Mouse (Mus musculus): ENCODE measurements around the gene P2ry14. TPM values are rescaled to one million over a fixed set of nuclear protein-coding genes. Genes with fewer than 3 reads are reported as not detected.
"Not testable (repeated sequence)": the region's sequence is repeated elsewhere in the genome, so short reads cannot be mapped to it uniquely, and the experiment has no call there.

The P2ry14 gene
- polyA plus RNA-seq, 1 experiment from 2014 or later = 8.6 TPM

DNA sequence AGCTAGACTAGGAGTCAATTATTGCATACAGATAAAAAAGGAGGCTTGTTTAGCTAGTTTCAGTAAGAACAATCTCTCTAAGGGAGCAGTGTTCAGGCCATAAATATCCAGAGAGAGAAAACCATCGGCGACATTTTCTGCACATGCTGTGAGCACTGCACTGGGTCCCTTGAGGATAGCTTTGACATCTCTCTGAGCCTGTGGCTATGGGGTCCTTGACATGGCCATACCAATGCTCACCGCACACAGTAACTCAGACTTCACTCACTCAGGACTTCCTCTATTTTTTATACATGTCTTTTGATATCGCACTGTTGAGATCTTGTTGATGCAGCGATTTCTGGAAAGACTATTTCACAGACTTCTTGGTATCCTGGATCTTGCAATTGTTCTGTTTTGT is 3.6 kb upstream of the P2ry14 start:
- H3K9me3 ChIP-seq (ENCODE audit: control insufficient read depth, low read length) = no peaks in the 10 kb centered on the region
- no peak overlapping the region for H3K9ac ChIP-seq (ENCODE audit: low read length)
- no peaks in the 10 kb centered on the region for H3K27me3 ChIP-seq (replicated peaks; ENCODE audit: control insufficient read depth, insufficient read depth, low read length)
- WGBS = 79% methylated on average over 5 of the region's 5 CpGs
- H3K36me3 ChIP-seq (ENCODE audit: control insufficient read depth, insufficient read depth, low read length) = no peaks in the 10 kb centered on the region
- no peak for DNase-seq (ENCODE audit: low spot score)
- no peaks in the 10 kb centered on the region for H3K4me1 ChIP-seq (replicated peaks; ENCODE audit: control insufficient read depth, insufficient read depth, low read length)
- H3K4me2 ChIP-seq (ENCODE audit: low read length) = no peak overlapping the region
- ATAC-seq (replicated peaks; ENCODE audit: low FRiP score, low TSS enrichment, low read depth) = no peak
- no peak overlapping the region for H3K27ac ChIP-seq (ENCODE audit: low read depth)
- H3K4me3 ChIP-seq (ENCODE audit: low read depth, low read length) = no peak overlapping the region

DNA sequence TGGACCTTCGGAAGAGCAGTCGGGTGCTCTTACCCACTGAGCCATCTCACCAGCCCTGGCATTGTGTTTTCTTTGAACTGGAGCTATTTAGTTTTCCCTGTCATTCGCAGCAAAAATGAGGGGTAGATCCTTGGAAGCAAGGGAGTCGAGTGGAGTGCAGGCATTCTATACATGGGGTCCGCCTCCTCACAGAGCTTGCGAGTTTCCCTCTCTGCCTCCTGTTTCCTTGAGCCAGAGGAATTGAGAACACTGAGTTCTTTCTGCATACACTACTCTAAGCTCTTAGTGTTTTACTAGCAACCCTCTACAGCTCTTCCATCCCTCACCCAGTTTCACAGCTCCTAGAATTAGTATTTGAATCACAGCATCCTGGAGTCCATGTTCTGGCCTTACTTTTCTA is 2.0 kb upstream of the P2ry14 start:
- Histone ChIP-seq H3K4me3 (ENCODE audit: low read depth, low read length) (no peak overlapping the region), H3K27me3 (replicated peaks; ENCODE audit: control insufficient read depth, insufficient read depth, low read length) (no peaks in the 10 kb centered on the region), H3K9me3 (ENCODE audit: control insufficient read depth, low read length) (no peaks in the 10 kb centered on the region), H3K4me1 (replicated peaks; ENCODE audit: control insufficient read depth, insufficient read depth, low read length) (no peaks in the 10 kb centered on the region), H3K4me2 (ENCODE audit: low read length) (no peak overlapping the region), H3K36me3 (ENCODE audit: control insufficient read depth, insufficient read depth, low read length) (no peaks in the 10 kb centered on the region), H3K27ac (ENCODE audit: low read depth) (no peak overlapping the region), H3K9ac (ENCODE audit: low read length) (no peak overlapping the region)
- no peak for ATAC-seq (replicated peaks; ENCODE audit: low FRiP score, low TSS enrichment, low read depth)
- no peak for DNase-seq (ENCODE audit: low spot score)
- 91% methylated on average over 6 of the region's 6 CpGs for WGBS

DNA sequence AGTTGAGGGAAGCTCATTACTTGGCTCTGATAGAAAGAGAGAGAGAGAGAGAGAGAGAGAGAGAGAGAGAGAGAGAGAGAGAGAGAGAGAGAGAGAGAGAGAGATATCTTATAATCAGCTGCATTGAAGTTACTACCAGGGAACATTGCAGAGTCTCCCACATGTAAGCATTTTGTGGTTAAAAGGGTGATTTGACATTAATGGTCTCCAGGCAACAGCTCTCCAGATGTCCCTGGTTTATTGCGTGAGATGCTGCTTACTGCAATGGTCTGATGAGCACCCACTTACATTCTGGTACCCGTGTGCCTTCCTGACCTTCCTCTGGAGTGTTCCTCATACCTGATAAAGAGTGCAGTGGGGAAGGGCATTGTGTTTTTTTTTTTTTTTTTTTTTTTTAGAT is 1.5 kb upstream of the P2ry14 start:
- no peak overlapping the region for H3K4me3 ChIP-seq (ENCODE audit: low read depth, low read length)
- no peak for DNase-seq (ENCODE audit: low spot score)
- no peaks in the 10 kb centered on the region for H3K27me3 ChIP-seq (replicated peaks; ENCODE audit: control insufficient read depth, insufficient read depth, low read length)
- no peaks in the 10 kb centered on the region for H3K9me3 ChIP-seq (ENCODE audit: control insufficient read depth, low read length)
- ATAC-seq (replicated peaks; ENCODE audit: low FRiP score, low TSS enrichment, low read depth) = no peak
- WGBS = 84% methylated on average over 2 of the region's 2 CpGs
- H3K9ac ChIP-seq (ENCODE audit: low read length) = no peak overlapping the region
- H3K4me1 ChIP-seq (replicated peaks; ENCODE audit: control insufficient read depth, insufficient read depth, low read length) = no peaks in the 10 kb centered on the region
- no peak overlapping the region for H3K27ac ChIP-seq (ENCODE audit: low read depth)
- no peaks in the 10 kb centered on the region for H3K36me3 ChIP-seq (ENCODE audit: control insufficient read depth, insufficient read depth, low read length)
- H3K4me2 ChIP-seq (ENCODE audit: low read length) = no peak overlapping the region

DNA sequence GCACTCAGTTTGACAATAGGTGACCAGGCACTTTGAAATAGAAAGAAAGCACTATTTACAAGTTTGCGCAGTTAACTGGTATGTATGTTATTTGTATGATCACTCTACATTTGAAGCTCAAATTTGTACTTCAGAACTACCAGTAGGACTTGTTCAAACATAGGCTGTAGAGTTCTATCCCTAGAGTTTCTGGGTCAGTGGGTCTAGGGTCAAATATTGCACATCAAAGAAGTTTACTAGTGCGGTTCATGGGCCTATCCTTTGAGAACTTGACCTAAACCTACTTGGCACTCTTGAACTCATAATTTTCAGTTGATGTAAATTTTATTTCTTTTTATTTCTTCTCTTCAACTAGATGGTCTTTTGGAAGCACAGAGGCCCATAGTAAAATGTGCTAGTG is 2.8 kb downstream of the P2ry14 start:
- Histone ChIP-seq H3K9me3 (ENCODE audit: control insufficient read depth, low read length) (no peaks in the 10 kb centered on the region), H3K9ac (ENCODE audit: low read length) (no peak overlapping the region), H3K4me2 (ENCODE audit: low read length) (no peak overlapping the region), H3K27me3 (replicated peaks; ENCODE audit: control insufficient read depth, insufficient read depth, low read length) (no peaks in the 10 kb centered on the region), H3K36me3 (ENCODE audit: control insufficient read depth, insufficient read depth, low read length) (no peaks in the 10 kb centered on the region), H3K4me3 (ENCODE audit: low read depth, low read length) (no peak overlapping the region), H3K4me1 (replicated peaks; ENCODE audit: control insufficient read depth, insufficient read depth, low read length) (no peaks in the 10 kb centered on the region), H3K27ac (ENCODE audit: low read depth) (no peak overlapping the region)
- ATAC-seq (replicated peaks; ENCODE audit: low FRiP score, low TSS enrichment, low read depth) (no peak), DNase-seq (ENCODE audit: low spot score) (no peak)
- WGBS = 95% methylated on average over 2 of the region's 2 CpGs

DNA sequence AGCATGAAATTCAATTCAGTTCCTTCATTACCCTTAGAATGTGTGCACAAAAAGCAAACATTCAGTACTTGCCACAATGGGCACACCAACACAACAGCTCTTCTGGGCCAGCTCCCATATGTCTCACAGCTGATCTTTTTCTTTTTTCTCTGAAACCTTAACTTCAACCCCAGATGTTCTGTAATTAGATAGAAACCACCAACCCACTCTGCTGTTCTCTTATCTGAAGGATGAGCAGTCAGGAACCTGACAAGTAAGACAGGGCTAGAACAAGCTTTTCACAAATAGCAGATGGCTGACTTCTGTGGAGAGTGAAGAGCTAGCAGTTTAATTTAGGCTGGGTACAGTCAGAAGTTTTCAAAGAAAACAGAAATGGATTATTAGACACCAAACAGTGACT is 3.8 kb downstream of the P2ry14 start:
- no peaks in the 10 kb centered on the region for H3K36me3 ChIP-seq (ENCODE audit: control insufficient read depth, insufficient read depth, low read length)
- no peak overlapping the region for H3K4me3 ChIP-seq (ENCODE audit: low read depth, low read length)
- no peaks in the 10 kb centered on the region for H3K27me3 ChIP-seq (replicated peaks; ENCODE audit: control insufficient read depth, insufficient read depth, low read length)
- ATAC-seq (replicated peaks; ENCODE audit: low FRiP score, low TSS enrichment, low read depth) = no peak
- H3K27ac ChIP-seq (ENCODE audit: low read depth) = no peak overlapping the region
- no peaks in the 10 kb centered on the region for H3K4me1 ChIP-seq (replicated peaks; ENCODE audit: control insufficient read depth, insufficient read depth, low read length)
- no peak overlapping the region for H3K4me2 ChIP-seq (ENCODE audit: low read length)
- H3K9me3 ChIP-seq (ENCODE audit: control insufficient read depth, low read length) = no peaks in the 10 kb centered on the region
- no peak overlapping the region for H3K9ac ChIP-seq (ENCODE audit: low read length)
- DNase-seq (ENCODE audit: low spot score) = no peak

DNA sequence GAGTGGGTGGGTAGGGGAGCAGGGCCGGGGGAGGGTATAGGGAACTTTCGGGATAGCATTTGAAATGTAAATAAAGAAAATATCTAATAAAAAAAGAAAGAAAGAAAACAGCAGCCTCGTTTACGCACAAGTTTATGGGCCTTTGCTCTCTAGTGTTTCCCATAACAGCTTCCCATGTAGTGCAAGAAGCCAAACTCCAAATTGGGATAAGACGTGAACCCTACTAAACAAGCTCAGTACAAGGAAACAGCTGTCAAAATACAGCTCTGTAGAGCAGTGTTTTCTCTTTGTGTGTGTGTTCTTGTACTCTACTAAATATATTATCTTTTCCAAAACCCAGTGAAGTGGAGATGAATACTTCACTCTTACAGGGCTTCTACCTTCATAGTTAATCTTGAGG is 8.2 kb downstream of the P2ry14 start:
- Histone ChIP-seq H3K9me3 (ENCODE audit: control insufficient read depth, low read length) (no peaks in the 10 kb centered on the region), H3K27me3 (replicated peaks; ENCODE audit: control insufficient read depth, insufficient read depth, low read length) (no peaks in the 10 kb centered on the region), H3K36me3 (ENCODE audit: control insufficient read depth, insufficient read depth, low read length) (no peaks in the 10 kb centered on the region), H3K4me2 (ENCODE audit: low read length) (no peak overlapping the region), H3K4me3 (ENCODE audit: low read depth, low read length) (no peak overlapping the region), H3K27ac (ENCODE audit: low read depth) (no peak overlapping the region), H3K9ac (ENCODE audit: low read length) (no peak overlapping the region), H3K4me1 (replicated peaks; ENCODE audit: control insufficient read depth, insufficient read depth, low read length) (no peaks in the 10 kb centered on the region)
- no peak for ATAC-seq (replicated peaks; ENCODE audit: low FRiP score, low TSS enrichment, low read depth)
- WGBS = 73% methylated on average over 5 of the region's 5 CpGs
- no peak for DNase-seq (ENCODE audit: low spot score)

DNA sequence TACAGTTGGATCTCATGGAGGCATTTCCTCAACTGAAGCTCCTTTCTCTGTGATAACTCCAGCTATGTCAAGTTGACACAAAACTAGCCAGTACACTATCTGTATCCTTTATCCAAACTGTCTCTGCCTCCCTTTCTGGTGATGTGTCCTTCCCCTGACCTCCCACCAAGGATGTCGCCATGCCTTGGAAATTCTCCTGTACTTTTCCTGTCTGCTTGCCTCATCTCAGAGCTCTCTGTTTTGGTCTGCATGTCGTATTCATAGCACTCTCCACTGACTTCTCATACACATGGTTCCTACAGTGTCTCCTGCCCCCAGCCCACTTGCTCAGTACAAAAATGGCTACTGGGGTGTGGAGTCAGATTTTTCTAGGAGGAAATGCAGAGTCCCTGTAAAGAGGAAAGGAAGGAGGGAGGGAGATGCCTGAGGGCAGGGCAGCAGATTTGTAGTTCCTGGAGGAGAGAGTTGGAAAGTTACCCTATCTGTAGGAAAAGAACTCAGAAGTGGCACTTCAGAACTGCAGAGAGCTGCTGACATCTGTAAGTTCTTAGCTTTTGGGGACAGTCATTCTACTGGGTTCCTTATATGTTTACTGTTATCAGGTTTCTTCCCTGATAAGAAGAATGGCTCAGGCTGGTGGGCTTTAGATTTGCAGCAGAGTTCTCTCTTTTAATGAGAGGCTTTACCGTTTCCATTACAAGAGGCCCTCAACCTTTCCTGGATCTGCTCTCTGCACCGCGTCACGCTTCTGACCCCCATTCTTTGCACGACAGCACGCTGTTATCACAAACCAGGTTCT is 11.7 kb downstream of the P2ry14 start:
- ATAC-seq (replicated peaks; ENCODE audit: low FRiP score, low TSS enrichment, low read depth) = no peak
- H3K36me3 ChIP-seq (ENCODE audit: control insufficient read depth, insufficient read depth, low read length) = no peaks in the 10 kb centered on the region
- no peaks in the 10 kb centered on the region for H3K4me1 ChIP-seq (replicated peaks; ENCODE audit: control insufficient read depth, insufficient read depth, low read length)
- 68% methylated on average over 8 of the region's 8 CpGs for WGBS
- no peak overlapping the region for H3K4me3 ChIP-seq (ENCODE audit: low read depth, low read length)
- no peak for DNase-seq (ENCODE audit: low spot score)
- H3K27me3 ChIP-seq (replicated peaks; ENCODE audit: control insufficient read depth, insufficient read depth, low read length) = no peaks in the 10 kb centered on the region
- no peaks in the 10 kb centered on the region for H3K9me3 ChIP-seq (ENCODE audit: control insufficient read depth, low read length)
- H3K27ac ChIP-seq (ENCODE audit: low read depth) = no peak overlapping the region
- H3K4me2 ChIP-seq (ENCODE audit: low read length) = no peak overlapping the region
- no peak overlapping the region for H3K9ac ChIP-seq (ENCODE audit: low read length)

DNA sequence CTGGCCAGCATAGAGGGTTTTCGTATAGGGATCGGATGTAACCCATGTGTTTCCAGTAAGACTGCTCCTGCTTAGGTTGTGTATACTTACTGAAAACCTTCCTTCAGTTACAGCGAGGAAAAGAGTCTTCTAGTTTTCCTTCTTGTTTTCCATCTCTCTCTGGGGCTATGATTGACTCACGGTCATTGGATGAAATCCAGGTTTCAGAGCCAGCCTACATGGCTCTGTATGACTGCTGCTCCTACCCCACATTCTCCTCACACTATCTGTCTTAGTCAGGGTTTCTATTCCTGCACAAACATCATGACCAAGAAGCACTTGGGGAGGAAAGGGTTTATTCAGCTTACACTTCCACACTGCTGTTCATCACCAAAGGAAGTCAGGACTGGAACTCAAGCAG is 12.5 kb downstream of the P2ry14 start:
- ATAC-seq (replicated peaks; ENCODE audit: low FRiP score, low TSS enrichment, low read depth); H3K4me3 ChIP-seq (ENCODE audit: low read depth, low read length); H3K4me2 ChIP-seq (ENCODE audit: low read length); H3K27ac ChIP-seq (ENCODE audit: low read depth); H3K9me3 ChIP-seq (ENCODE audit: control insufficient read depth, low read length); H3K4me1 ChIP-seq (replicated peaks; ENCODE audit: control insufficient read depth, insufficient read depth, low read length); DNase-seq (ENCODE audit: low spot score); H3K27me3 ChIP-seq (replicated peaks; ENCODE audit: control insufficient read depth, insufficient read depth, low read length); H3K36me3 ChIP-seq (ENCODE audit: control insufficient read depth, insufficient read depth, low read length); H3K9ac ChIP-seq (ENCODE audit: low read length): not testable (repeated sequence)
- WGBS = 90% methylated on average over 4 of the region's 4 CpGs

DNA sequence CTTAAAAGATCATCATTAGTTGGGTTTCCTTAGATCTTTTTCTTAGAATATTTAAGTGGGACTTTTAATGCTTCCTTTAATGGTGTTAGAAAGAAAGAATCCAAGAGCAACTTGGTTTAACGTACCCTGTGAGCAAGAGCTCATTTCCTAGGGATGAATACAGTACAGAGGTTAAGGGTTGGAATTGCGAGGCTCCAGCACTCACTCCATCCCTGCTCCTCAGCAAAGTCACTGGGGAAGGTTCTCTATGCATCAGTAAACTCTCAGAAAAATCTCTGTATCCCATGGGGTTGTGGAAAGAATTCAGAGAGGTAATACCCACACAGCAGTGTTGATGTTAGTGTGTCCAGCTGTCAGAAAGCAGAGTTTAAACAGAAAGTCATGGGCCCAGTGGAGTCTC is 13.3 kb downstream of the P2ry14 start:
- H3K27me3 ChIP-seq (replicated peaks; ENCODE audit: control insufficient read depth, insufficient read depth, low read length) = no peaks in the 10 kb centered on the region
- H3K27ac ChIP-seq (ENCODE audit: low read depth) = no peak overlapping the region
- no peaks in the 10 kb centered on the region for H3K9me3 ChIP-seq (ENCODE audit: control insufficient read depth, low read length)
- H3K4me3 ChIP-seq (ENCODE audit: low read depth, low read length) = no peak overlapping the region
- 53% methylated on average over 2 of the region's 2 CpGs for WGBS
- H3K4me1 ChIP-seq (replicated peaks; ENCODE audit: control insufficient read depth, insufficient read depth, low read length) = no peaks in the 10 kb centered on the region
- no peak overlapping the region for H3K9ac ChIP-seq (ENCODE audit: low read length)
- no peak overlapping the region for H3K4me2 ChIP-seq (ENCODE audit: low read length)
- DNase-seq (ENCODE audit: low spot score) = no peak
- ATAC-seq (replicated peaks; ENCODE audit: low FRiP score, low TSS enrichment, low read depth) = no peak
- no peaks in the 10 kb centered on the region for H3K36me3 ChIP-seq (ENCODE audit: control insufficient read depth, insufficient read depth, low read length)
